Mouse (Mus musculus) spleen, adult 12 weeks (tissue): Measurements from ENCODE around the gene C7.
"Not testable (repeated sequence)": the region's sequence is repeated elsewhere in the genome, so short reads cannot be mapped to it uniquely, and the experiment has no call there.

ENCODE experiments used
- DNase-seq: peaks from one replicate; pipeline ENCODE4 v3.0.0; 2022; ENCODE audit warnings: low spot score

The C7 gene

GRCm38 (mm10) chr15:5063635-5064034, at the start of gene C7:
Gene C7, minus strand, starts transcription at chr15:5063740.
- DNase-seq: no peak

GRCm38 (mm10) chr15:5112651-5113050, 49.1 kb upstream of the C7 start:
- DNase-seq: no peak

- no peak for DNase-seq
These were observed 45.1 kb upstream of the C7 start for GRCm38 (mm10) chr15:5108655-5109040.

- DNase-seq: no peak
These were observed 44.4 kb upstream of the C7 start, which contains the start of gene Card6 for GRCm38 (mm10) chr15:5107686-5108654. Gene Card6, minus strand, starts transcription at chr15:5108539.

GRCm38 (mm10) chr15:5106293-5106692, 42.8 kb upstream of the C7 start:
- no peak for DNase-seq

GRCm38 (mm10) chr15:5105891-5106290, 42.4 kb upstream of the C7 start:
- DNase-seq: no peak

- DNase-seq: no peak
These were observed 38.8 kb upstream of the C7 start for GRCm38 (mm10) chr15:5102312-5102711.

GRCm38 (mm10) chr15:5097376-5097775, 33.8 kb upstream of the C7 start:
- no peak for DNase-seq

GRCm38 (mm10) chr15:5095534-5096301, 32.2 kb upstream of the C7 start:
- DNase-seq: no peak

- no peak for DNase-seq
These were observed 26.6 kb upstream of the C7 start for GRCm38 (mm10) chr15:5090131-5090530.

GRCm38 (mm10) chr15:5088850-5089608, 25.5 kb upstream of the C7 start:
- no peak for DNase-seq

GRCm38 (mm10) chr15:5086162-5086561, 22.6 kb upstream of the C7 start:
- no peak for DNase-seq

- no peak for DNase-seq
These were observed 17.7 kb upstream of the C7 start for GRCm38 (mm10) chr15:5081235-5081634.

- DNase-seq: no peak
These were observed 5.4 kb upstream of the C7 start for GRCm38 (mm10) chr15:5068801-5069518.

- DNase-seq: no peak
These were observed 17.8 kb downstream of the C7 start for GRCm38 (mm10) chr15:5045560-5046284.

GRCm38 (mm10) chr15:5029256-5029655, 34.3 kb downstream of the C7 start:
- no peak for DNase-seq

GRCm38 (mm10) chr15:5023479-5024265, 39.9 kb downstream of the C7 start:
- not testable (repeated sequence) for DNase-seq

- no peak for DNase-seq
These were observed 53.9 kb downstream of the C7 start for GRCm38 (mm10) chr15:5009644-5010107.

- DNase-seq: no peak
These were observed 59.9 kb downstream of the C7 start for GRCm38 (mm10) chr15:5003503-5004196.
